Mouse (Mus musculus) c-Kit-positive CD71-positive TER-119-negative erythroid progenitor cells, embryonic 14.5 days (primary cell): ENCODE results near the gene Lrp2.

ENCODE experiments used
- DNase-seq: peaks from one replicate; pipeline ENCODE4 v3.0.0-alpha.2; 2013; ENCODE audit warnings: low read depth

The Lrp2 gene

GRCm38 (mm10) chr2:69400866-69401604 lies 184.8 kb downstream of the Lrp2 start:
- no peak for DNase-seq

DNA sequence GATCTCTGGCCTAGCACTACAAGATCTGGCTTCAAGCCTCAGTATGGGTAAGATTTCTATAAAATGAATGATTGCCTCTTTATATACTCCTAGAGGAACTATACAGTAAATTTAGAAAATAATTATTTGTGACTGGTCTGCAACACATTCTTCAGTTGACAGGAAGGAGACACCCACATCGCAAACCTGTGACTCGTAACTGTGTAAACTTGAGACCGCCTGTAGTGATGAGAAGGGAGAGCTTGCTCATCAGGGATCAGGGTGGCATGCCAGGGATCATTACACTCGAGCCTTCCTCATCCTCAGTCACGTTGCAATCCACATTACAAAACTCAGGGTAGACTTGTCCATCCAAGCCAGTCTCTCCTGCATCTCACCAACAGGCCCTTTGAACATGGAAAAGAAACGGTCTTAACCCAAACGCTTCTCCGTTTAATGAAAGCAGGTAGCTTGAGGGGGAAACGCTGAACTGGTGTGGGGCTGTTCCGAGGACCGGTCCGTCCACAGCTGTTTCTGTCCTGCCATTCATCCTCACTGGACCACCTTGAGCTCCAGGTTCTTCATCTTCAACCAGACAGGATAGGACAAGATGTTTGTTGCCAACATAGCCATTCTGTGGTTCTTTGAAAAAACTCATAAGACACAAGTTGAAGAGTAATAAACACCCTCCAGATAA lies 189.0 kb downstream of the Lrp2 start:
- no peak for DNase-seq

DNA sequence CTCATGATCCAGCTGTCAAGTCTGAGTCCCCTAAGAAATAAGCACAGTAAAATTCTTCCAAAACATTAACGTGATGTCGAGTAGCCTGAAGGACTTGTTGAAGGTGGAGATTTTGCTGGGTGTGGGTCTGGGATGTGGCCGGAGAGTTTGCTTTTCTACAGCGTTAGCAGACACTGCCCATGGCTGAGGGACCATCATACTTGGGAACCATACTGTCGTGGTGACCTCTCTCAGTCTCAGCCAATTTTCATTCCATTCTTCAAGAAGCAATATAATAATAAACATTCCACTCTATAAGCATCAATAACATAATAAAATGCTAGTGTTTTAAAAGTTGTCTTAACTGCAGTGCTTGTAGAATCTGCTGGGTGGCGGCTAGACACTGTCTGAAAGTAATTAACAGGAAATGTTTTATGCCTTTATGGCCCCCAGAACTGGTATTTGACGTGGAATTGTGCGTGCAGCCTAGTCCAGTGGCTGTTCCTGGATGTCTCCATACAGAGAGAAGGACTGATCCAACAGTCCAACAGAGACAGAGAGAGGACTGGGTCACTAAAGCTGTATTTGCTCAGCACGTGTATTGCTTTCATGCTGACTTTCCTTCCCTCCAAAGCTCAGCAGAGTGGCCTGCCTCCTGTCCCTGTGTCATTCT lies 190.1 kb downstream of the Lrp2 start:
- no peak for DNase-seq

DNA sequence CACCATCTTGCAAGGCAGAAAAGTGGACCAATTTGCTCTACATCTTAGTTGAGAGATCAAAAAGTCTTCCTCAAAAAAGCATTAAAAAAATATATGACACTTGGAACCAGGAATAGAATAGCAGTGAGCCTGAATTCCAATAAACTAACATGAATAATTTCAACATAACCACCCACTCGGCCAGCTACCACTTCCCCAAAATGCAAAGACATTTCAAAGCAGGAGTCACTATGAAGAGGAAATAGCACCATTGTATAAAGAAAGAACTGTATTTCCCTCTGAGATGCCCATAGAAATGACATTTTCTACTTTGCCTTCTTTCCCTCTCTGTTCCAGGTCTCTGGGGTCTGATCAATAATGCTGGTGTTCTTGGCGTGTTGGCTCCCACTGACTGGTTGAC lies 191.9 kb downstream of the Lrp2 start:
- DNase-seq = no peak

DNA sequence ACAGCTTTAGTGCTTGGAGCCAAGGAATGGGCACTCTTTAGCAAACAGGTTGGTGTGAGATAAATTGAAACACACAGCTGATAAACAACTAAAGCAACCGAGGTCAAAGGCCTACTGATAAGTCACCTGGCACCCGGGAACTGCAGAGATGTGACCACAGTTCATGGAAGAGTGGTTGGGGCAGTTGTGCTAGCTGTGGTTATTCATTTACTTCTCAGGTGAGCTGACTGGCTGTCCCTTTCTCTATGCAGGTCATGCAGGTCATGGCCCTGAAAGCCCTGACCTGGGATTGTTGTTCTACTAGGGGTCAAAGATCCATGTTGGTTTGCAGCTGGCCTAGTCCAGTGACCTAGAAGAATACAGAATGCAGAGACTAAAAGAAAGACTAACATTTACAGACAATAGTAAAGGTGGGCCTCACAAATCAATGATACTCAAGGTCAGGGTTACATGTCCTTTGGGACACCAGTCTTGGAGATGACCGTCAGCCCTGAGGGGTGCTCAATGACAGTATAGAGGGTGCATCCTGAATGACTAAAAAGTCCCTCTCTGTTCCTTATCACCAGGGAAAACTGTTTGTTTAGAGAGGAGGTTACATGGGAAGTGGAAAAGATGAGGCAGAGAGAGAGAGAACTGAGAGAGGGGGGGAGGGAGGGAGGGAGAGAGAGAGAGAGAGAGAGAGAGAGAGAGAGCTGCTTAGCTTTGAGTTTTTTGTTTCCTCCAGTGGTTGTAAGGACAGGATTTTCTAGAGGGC lies 199.6 kb downstream of the Lrp2 start:
- DNase-seq = no peak

- DNase-seq = no peak
Measured at GRCm38 (mm10) chr2:69382838-69383237, 203.0 kb downstream of the Lrp2 start.

GRCm38 (mm10) chr2:69381740-69382139 lies 204.1 kb downstream of the Lrp2 start:
- no peak for DNase-seq

DNA sequence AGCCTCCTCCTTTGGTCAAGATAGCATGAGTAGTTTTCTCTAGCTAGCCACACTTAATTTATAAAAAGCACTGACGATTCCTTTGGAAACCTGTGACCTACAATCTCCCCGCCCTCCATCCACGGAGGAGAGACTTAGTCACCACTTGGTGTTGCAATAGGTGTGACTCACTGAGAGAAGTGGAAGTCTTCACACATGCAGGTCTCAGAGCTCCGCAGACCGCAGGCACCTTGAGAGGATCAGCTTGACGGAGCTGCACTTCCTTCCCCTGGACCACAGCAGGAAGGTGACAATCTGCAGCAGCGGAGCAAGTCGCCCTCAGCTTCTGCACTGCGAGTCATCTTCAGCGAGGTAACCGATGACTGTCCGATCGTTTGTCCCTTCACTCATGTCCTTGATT lies 205.6 kb downstream of the Lrp2 start, which contains the start of gene Dhrs9:
Gene Dhrs9 (plus strand): TSS at position 165 of the 400 bp plus-strand sequence.
- DNase-seq = no peak

GRCm38 (mm10) chr2:69379801-69380200 lies 206.1 kb downstream of the Lrp2 start:
- DNase-seq = no peak

GRCm38 (mm10) chr2:69376780-69377179 lies 209.1 kb downstream of the Lrp2 start:
- DNase-seq = no peak
